Mouse (Mus musculus): ENCODE data around the gene Runx1.

- TF ChIP-seq GATA1 (IDR thresholded peaks at IDR 0.05; ENCODE audit: low read length) (no peak), TAL1 (IDR thresholded peaks at IDR 0.05; ENCODE audit: low read length) (no peak)
These were observed 41.4 kb upstream of the Runx1 start for GRCm38 (mm10) chr16:92867261-92867935.

Measured in erythroblast, embryonic 14.5 days (primary cell).